Comparison of ENCODE assay signal across 21 mouse cellular contexts in genomic region chr9:45272213-45272612, GRCm38 (mm10). TPM values are rescaled to one million over a fixed set of nuclear protein-coding genes. Genes with fewer than 3 reads are reported as not detected.
DNase-seq lines count a peak whose midpoint lies in the region; ATAC-seq and TF ChIP-seq lines count a peak whose summit lies in the region.
"Had no signal": no experiment of that assay in that cellular context is flagged by ENCODE, and none has a peak within 500 bp of the region (broad histone marks: within the 10 kb centered on the region; RNA-seq: fewer than 3 reads in every experiment).

No protein-coding gene starts in this region.

- peaks cover 49% of the 10 kb centered on the region for H3K4me1 ChIP-seq in liver, postnatal 0 days (ENCODE audit: insufficient read depth)
- peaks cover 29% of the 10 kb centered on the region for H3K4me1 ChIP-seq in liver, embryonic 11.5 days (replicated peaks; ENCODE audit: control insufficient read depth, insufficient read depth, low read length)
- H3K4me1 ChIP-seq in CH12.LX (ENCODE audit: control insufficient read depth in 1 of 2, insufficient read depth in 2 of 2), result peaks cover 18 to 90% of the 10 kb centered on the region in 2 experiments

- TF ChIP-seq EP300 in liver, postnatal 0 days (IDR thresholded peaks at IDR 0.05; ENCODE audit: low read depth), result no peak
- 0 out of 2 replicates have a peak, but pooled peaks have one; percentile 15 for TF ChIP-seq EP300 in CH12.LX (IDR thresholded peaks at IDR 0.05; ENCODE audit: low read length)

- H3K9ac ChIP-seq in liver, postnatal 0 days (replicated peaks), result no peak overlapping the region
- no peak overlapping the region for H3K9ac ChIP-seq in liver, embryonic 11.5 days (ENCODE audit: low read depth, low read length)
- H3K9ac ChIP-seq in CH12.LX (ENCODE audit: insufficient read depth, low read depth), result no peak overlapping the region
- H3K9ac ChIP-seq: limb, embryonic 12.5 days; liver, embryonic 15.5 days had no signal

- H3K27ac ChIP-seq in liver, postnatal 0 days (ENCODE audit: low read depth), result peak overlapping the region; percentile 49; the same call in 1 of the 2 replicates
- no peak overlapping the region for H3K27ac ChIP-seq in liver, embryonic 11.5 days (ENCODE audit: low read depth, low read length)
- H3K27ac ChIP-seq in CH12.LX (ENCODE audit: insufficient read depth, low read depth), result 0 out of 2 replicates have a peak overlapping the region, but pooled peaks have one; percentile 20
- H3K27ac ChIP-seq: limb, embryonic 12.5 days; liver, embryonic 15.5 days had no signal

- TF ChIP-seq POLR2A in CH12.LX (IDR thresholded peaks at IDR 0.05; ENCODE audit: low read depth, low read length), result no peak

- dilution Hi-C loops in CH12.LX (cut with MboI; ENCODE audit: extremely low pct_ligation_motif_present, extremely low pct_unique_long_range_greater_than_20kb, low sequenced_read_pairs), result no loop called here

- ATAC-seq in liver, postnatal 0 days, result no peak
- ATAC-seq in liver, embryonic 11.5 days (replicated peaks; ENCODE audit: low FRiP score), result no peak
- ATAC-seq in monocyte, adult 5-6 weeks (replicated peaks; ENCODE audit: insufficient number of reproducible peaks, low FRiP score, low TSS enrichment, poor library complexity, severe bottlenecking), result peak; percentile 32
- no peak for ATAC-seq in cerebellum, adult (ENCODE audit: insufficient number of reproducible peaks, low FRiP score, low TSS enrichment)
- ATAC-seq: activated CD4-positive, CD25-positive, alpha-beta regulatory T cell, adult 4 months; forebrain, embryonic 14.5 days; Patski had no signal

- H3K4me3 ChIP-seq in liver, postnatal 0 days (ENCODE audit: low read depth, low read length), result no peak overlapping the region
- no peak overlapping the region for H3K4me3 ChIP-seq in liver, embryonic 11.5 days (ENCODE audit: low read depth, low read length)
- H3K4me3 ChIP-seq in CH12.LX (replicated peaks in 1 of 3; ENCODE audit: low read depth in 2 of 3, low read length in 2 of 3, poor library complexity in 1 of 3), result no peak overlapping the region
- H3K4me3 ChIP-seq: erythroblast, embryonic 14.5 days; limb, embryonic 12.5 days; liver, embryonic 15.5 days had no signal

- H3K9me3 ChIP-seq in liver, postnatal 0 days (ENCODE audit: low read length), result no peaks in the 10 kb centered on the region
- no peaks in the 10 kb centered on the region for H3K9me3 ChIP-seq in liver, embryonic 11.5 days (ENCODE audit: control insufficient read depth, low read length)
- no peaks in the 10 kb centered on the region for H3K9me3 ChIP-seq in CH12.LX (replicated peaks; ENCODE audit: low read length)
- H3K9me3 ChIP-seq: limb, embryonic 12.5 days; liver, embryonic 15.5 days had no signal

- no peaks in the 10 kb centered on the region for H3K36me3 ChIP-seq in liver, postnatal 0 days (replicated peaks; ENCODE audit: insufficient read depth, low read length)
- H3K36me3 ChIP-seq in liver, embryonic 11.5 days (ENCODE audit: control insufficient read depth, insufficient read depth, low read length), result no peaks in the 10 kb centered on the region
- H3K36me3 ChIP-seq in CH12.LX (replicated peaks in 1 of 2; ENCODE audit: control insufficient read depth in 1 of 2, insufficient read depth in 1 of 2, low read length in 1 of 2), result no peaks in the 10 kb centered on the region
- H3K36me3 ChIP-seq: limb, embryonic 12.5 days; liver, embryonic 15.5 days had no signal

- H3K4me2 ChIP-seq in liver, postnatal 0 days (ENCODE audit: low read depth, low read length), result no peak overlapping the region
- no peak overlapping the region for H3K4me2 ChIP-seq in liver, embryonic 11.5 days
- peak overlapping the region; percentile 58 for H3K4me2 ChIP-seq in CH12.LX (ENCODE audit: insufficient read depth, low read depth, poor library complexity, severe bottlenecking)
- H3K4me2 ChIP-seq: limb, embryonic 12.5 days; liver, embryonic 15.5 days had no signal

- peaks cover 14% of the 10 kb centered on the region for H3K27me3 ChIP-seq in liver, postnatal 0 days (ENCODE audit: insufficient read depth, low read length)
- peaks cover 19% of the 10 kb centered on the region for H3K27me3 ChIP-seq in liver, embryonic 11.5 days (replicated peaks; ENCODE audit: control insufficient read depth, insufficient read depth, low read length)
- H3K27me3 ChIP-seq in CH12.LX (replicated peaks), result no peaks in the 10 kb centered on the region

- TF ChIP-seq CTCF in liver, postnatal 0 days (IDR thresholded peaks at IDR 0.05; ENCODE audit: low read depth), result no peak
- no peak for TF ChIP-seq CTCF in CH12.LX (conservative IDR thresholded peaks at IDR 0.05 in 1 of 2, IDR thresholded peaks at IDR 0.05 in 1 of 2; ENCODE audit: low read depth in 2 of 2, low read length in 2 of 2)

- TF ChIP-seq RAD21 in CH12.LX (IDR thresholded peaks at IDR 0.05; ENCODE audit: low read depth, low read length), result no peak

- in situ Hi-C loops in CH12.LX (cut with MboI; ENCODE audit: low pct_ligation_motif_present, low pct_unique_long_range_greater_than_20kb, low sequenced_read_pairs), result no loop called here

- 31% methylated on average over 5 of the region's 5 CpGs for WGBS in liver, postnatal 0 days (ENCODE audit: insufficient replicate concordance)
- 38% methylated on average over 5 of the region's 5 CpGs for WGBS in liver, embryonic 11.5 days

- H3K79me2 ChIP-seq in CH12.LX (replicated peaks; ENCODE audit: control insufficient read depth, extremely low read depth, insufficient read depth, poor library complexity, severe bottlenecking), result no peaks in the 10 kb centered on the region

- DNase-seq in liver, postnatal 0 days, result no peak
- DNase-seq in liver, embryonic 11.5 days (ENCODE audit: low spot score), result no peak
- DNase-seq in CH12.LX (ENCODE audit: extremely low read depth), result peak; percentile 70
- DNase-seq in brain, adult 2 months (ENCODE audit: low read depth, low spot score), result peak; percentile 21
- DNase-seq in adrenal gland, adult (ENCODE audit: inconsistent age in 2 of 2, low spot score in 1 of 2), result no peak
- no peak for DNase-seq in gastrocnemius, postnatal 25 days
- DNase-seq: adrenal gland, postnatal 25 days; cerebellum, adult 11-12 months; cerebellum, postnatal 25 days had no signal

TF ChIP-seq in CH12.LX, 34 proteins besides CTCF, POLR2A, EP300 and RAD21 (continues in another document):
- TF ChIP-seq MAFK (IDR thresholded peaks at IDR 0.05; ENCODE audit: insufficient replicate concordance, low read length), result no peak
- TF ChIP-seq SMC3 (IDR thresholded peaks at IDR 0.05; ENCODE audit: low read depth, low read length), result no peak
- TF ChIP-seq GABPA (IDR thresholded peaks at IDR 0.05; ENCODE audit: insufficient replicate concordance, low read depth, low read length), result no peak
- no peak for TF ChIP-seq TBP (conservative IDR thresholded peaks at IDR 0.05; ENCODE audit: low read depth, low read length)
- TF ChIP-seq CHD1 (IDR thresholded peaks at IDR 0.05; ENCODE audit: low read depth, low read length), result no peak
- TF ChIP-seq JUN (IDR thresholded peaks at IDR 0.05; ENCODE audit: insufficient read depth, low read depth, low read length), result no peak
- no peak for TF ChIP-seq PAX5 (IDR thresholded peaks at IDR 0.05; ENCODE audit: low read length)
- TF ChIP-seq MYC (IDR thresholded peaks at IDR 0.05; ENCODE audit: low read depth, low read length), result no peak
- no peak for TF ChIP-seq RCOR1 (conservative IDR thresholded peaks at IDR 0.05; ENCODE audit: low read depth, low read length)
- no peak for TF ChIP-seq JUND (conservative IDR thresholded peaks at IDR 0.05; ENCODE audit: low read depth, low read length)
- no peak for TF ChIP-seq ZNF384 (IDR thresholded peaks at IDR 0.05; ENCODE audit: low read depth, low read length)
- no peak for TF ChIP-seq UBTF (IDR thresholded peaks at IDR 0.05; ENCODE audit: low read depth, low read length)
- no peak for TF ChIP-seq MXI1 (IDR thresholded peaks at IDR 0.05; ENCODE audit: low read depth, low read length)
- no peak for TF ChIP-seq IRF4 (IDR thresholded peaks at IDR 0.05; ENCODE audit: low read depth, low read length)
- TF ChIP-seq NRF1 (IDR thresholded peaks at IDR 0.05; ENCODE audit: low read depth, low read length), result peak; percentile 82
- no peak for TF ChIP-seq CHD2 (IDR thresholded peaks at IDR 0.05; ENCODE audit: low read length)
- no peak for TF ChIP-seq E2F4 (IDR thresholded peaks at IDR 0.05; ENCODE audit: insufficient replicate concordance, low read depth, low read length)
- no peak for TF ChIP-seq NELFE (IDR thresholded peaks at IDR 0.05; ENCODE audit: low read depth, low read length)
- no peak for TF ChIP-seq ZMIZ1 (IDR thresholded peaks at IDR 0.05; ENCODE audit: low read depth, low read length)
- TF ChIP-seq ZC3H11A (IDR thresholded peaks at IDR 0.05; ENCODE audit: low read depth, low read length), result no peak
- peak; percentile 52; the same call in 1 of the 2 replicates for TF ChIP-seq ELF1 (IDR thresholded peaks at IDR 0.05; ENCODE audit: low read depth, low read length)
- TF ChIP-seq KAT2A (IDR thresholded peaks at IDR 0.05; ENCODE audit: insufficient replicate concordance, low read length), result no peak
- peak; percentile 80 for TF ChIP-seq ETS1 (conservative IDR thresholded peaks at IDR 0.05; ENCODE audit: low read depth, low read length)
- peak; percentile 52 for TF ChIP-seq TCF12 (IDR thresholded peaks at IDR 0.05; ENCODE audit: low read depth, low read length)
- TF ChIP-seq POLR2AphosphoS2 (IDR thresholded peaks at IDR 0.05; ENCODE audit: low read depth, low read length), result no peak
- TF ChIP-seq SIN3A (IDR thresholded peaks at IDR 0.05; ENCODE audit: low read length), result no peak; the same call in 1 of the 2 replicates
- no peak; the same call in 1 of the 2 replicates for TF ChIP-seq BHLHE40 (IDR thresholded peaks at IDR 0.05; ENCODE audit: low read depth, low read length)

RNA-seq across cellular contexts. Expression of gene Il10ra, which starts 3.3 kb away (rescaled TPM):
- polyA plus RNA-seq in liver, postnatal 0 days (2015; fragmentation: Nextera tagmentation; extraction: Ambion mirVana), result 2.4 and 2.7 TPM in 2 replicates
- 5.4 and 6.6 TPM in 2 replicates for polyA plus RNA-seq in liver, embryonic 11.5 days (2014; fragmentation: Nextera tagmentation; extraction: Ambion mirVana)
- total RNA-seq in CH12.LX (2012; rRNA removed) (3.4 and 3.9 TPM in 2 replicates), CH12.LX (2014; rRNA removed) (3.1 and 3.7 TPM in 2 replicates)
- polyA plus RNA-seq in CH12.LX (2012; ENCODE audit: insufficient read length, low read depth), result 4.5 and 5.1 TPM in 2 replicates
- total RNA-seq in monocyte, adult 5-6 weeks (2017), result 358 to 411 TPM (median 369 TPM) in 3 replicates
- under 1 TPM; 0.56 to 0.74 TPM for total RNA-seq in gastrocnemius, postnatal 25 days (2021)
- polyA plus RNA-seq: Patski had no signal

RNA-seq across cellular contexts. Expression of gene Tmprss13, which starts 46.7 kb away (rescaled TPM):
- polyA plus RNA-seq in liver, postnatal 0 days (2015; fragmentation: Nextera tagmentation; extraction: Ambion mirVana), result not detected in 2 replicates
- 0.08 TPM in 1 of 2 replicates, not detected in the other for polyA plus RNA-seq in liver, embryonic 11.5 days (2014; fragmentation: Nextera tagmentation; extraction: Ambion mirVana)
- total RNA-seq in CH12.LX (2012; rRNA removed), result not detected in 2 replicates
- not detected in 2 replicates for total RNA-seq in CH12.LX (2014; rRNA removed)
- polyA plus RNA-seq in CH12.LX (2012; ENCODE audit: insufficient read length, low read depth), result not detected in 2 replicates
- total RNA-seq in monocyte, adult 5-6 weeks (2017), result 0.68 to 2.6 TPM in 2 of 3 replicates, not detected in the other
- total RNA-seq in gastrocnemius, postnatal 25 days (2021), result under 1 TPM; 0.26 to 0.56 TPM
- total RNA-seq: layer of hippocampus, adult 18-20 months; megakaryocyte-erythroid progenitor cell, adult 5-6 weeks had no signal
- polyA plus RNA-seq: erythroblast, embryonic 14.5 days; liver, embryonic 15.5 days; midbrain, postnatal 0 days; neural tube, embryonic 11.5 days; Patski had no signal

Comparison
In these comparisons a context has a peak if more than half of its experiments do, and no peak if none do; other contexts are left out.
1. DNase-seq: peak in CH12.LX (single experiment) and brain, adult 2 months (single experiment); none in liver, postnatal 0 days (single experiment), liver, embryonic 11.5 days (single experiment), adrenal gland, adult (0 of 2) and gastrocnemius, postnatal 25 days (single experiment).
2. RNA of gene Il10ra, which starts 3.3 kb away (total RNA-seq): 358 to 411 TPM in monocyte, adult 5-6 weeks; 3.1 to 3.9 TPM in CH12.LX and 0.56 to 0.74 TPM in gastrocnemius, postnatal 25 days; every median in the first group is over 10 times any median in the second.